Mouse (Mus musculus): ENCODE results near the gene Snrpd2.

Snrpd2 gene

GRCm38 (mm10) chr7:19178035-19178434, 28.5 kb downstream of the Snrpd2 start:
- DNase-seq (ENCODE audit: low read depth, low spot score) = no peak

DNA sequence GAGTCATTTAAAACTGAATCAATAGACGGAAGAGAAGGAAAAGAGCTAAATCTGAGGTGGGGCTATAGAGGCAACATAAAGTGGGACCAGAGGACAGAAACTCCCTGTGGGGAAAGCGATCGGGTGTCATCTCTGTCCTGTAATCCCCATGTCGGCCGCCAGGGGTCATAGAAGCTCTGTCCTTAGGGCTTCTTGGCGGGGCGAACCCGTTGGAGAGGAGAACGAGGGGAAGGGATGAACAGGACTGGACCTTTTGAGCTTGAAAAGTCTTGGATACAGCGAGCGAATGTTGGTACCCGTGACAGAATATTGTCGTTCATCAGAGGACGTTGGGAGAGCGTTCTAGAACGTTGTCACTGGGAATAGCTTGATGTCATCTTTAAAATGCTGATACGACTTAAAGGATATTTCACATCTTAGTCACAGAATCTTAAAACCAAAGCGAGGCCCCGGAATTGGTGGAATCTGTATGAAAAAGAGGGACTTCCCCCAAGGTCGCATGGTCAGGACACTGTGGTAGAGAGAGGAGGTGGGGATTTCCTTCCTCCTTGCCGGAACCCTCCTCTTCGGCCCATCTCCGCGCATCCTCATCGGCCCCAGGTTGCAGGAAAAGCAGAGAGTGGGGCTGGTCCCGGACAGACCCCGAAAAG, 29.0 kb downstream of the Snrpd2 start:
- peak; percentile 66 for DNase-seq (ENCODE audit: low read depth, low spot score)

DNA sequence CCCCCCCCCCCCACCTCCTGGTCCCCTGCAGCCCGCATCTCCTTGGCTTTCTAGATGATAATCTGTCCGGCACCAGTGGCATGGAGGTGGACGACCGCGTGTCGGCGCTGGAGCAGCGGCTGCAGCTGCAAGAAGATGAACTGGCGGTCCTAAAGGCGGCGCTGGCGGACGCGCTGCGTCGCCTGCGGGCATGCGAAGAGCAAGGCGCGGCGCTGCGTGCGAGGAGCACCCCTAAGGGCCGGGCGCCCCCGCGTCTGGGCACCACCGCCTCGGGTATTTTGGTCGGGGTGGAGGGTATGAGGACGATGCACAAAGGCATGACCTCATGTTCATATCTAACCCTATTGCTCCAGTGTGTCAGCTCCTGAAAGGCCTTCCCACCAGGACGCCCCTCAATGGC, 29.7 kb downstream of the Snrpd2 start:
- peak; percentile 57 for DNase-seq (ENCODE audit: low read depth, low spot score)

- DNase-seq (ENCODE audit: low read depth, low spot score) = no peak
Measured at GRCm38 (mm10) chr7:19179936-19180335, 30.4 kb downstream of the Snrpd2 start.

- DNase-seq (ENCODE audit: low read depth, low spot score) = no peak
Measured at GRCm38 (mm10) chr7:19180862-19181429, 31.4 kb downstream of the Snrpd2 start.

- no peak for DNase-seq (ENCODE audit: low read depth, low spot score)
Measured at GRCm38 (mm10) chr7:19184250-19184649, 34.7 kb downstream of the Snrpd2 start.

- no peak for DNase-seq (ENCODE audit: low read depth, low spot score)
Measured at GRCm38 (mm10) chr7:19184758-19185157, 35.2 kb downstream of the Snrpd2 start.

DNA sequence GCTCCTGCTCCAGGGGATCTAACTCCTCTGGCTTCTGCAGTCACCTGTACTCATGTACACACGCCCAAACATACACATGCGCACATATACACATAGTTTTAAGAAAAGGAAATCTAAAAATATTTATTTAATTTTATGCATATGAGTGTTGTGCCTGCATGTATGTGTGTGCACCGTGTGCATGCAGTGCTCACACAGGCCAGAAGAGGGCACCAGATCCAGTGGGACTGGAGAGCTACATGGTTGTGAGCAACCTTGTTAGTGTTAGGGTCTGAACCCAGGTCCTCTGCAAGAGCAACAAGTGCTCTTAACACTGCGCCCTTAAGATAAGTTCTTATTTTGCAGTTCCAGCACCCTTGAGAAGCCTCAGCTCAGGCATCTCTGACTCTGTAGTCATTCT, 45.2 kb downstream of the Snrpd2 start:
- DNase-seq (ENCODE audit: low read depth, low spot score) = no peak

GRCm38 (mm10) chr7:19196676-19197075, 47.2 kb downstream of the Snrpd2 start:
- no peak for DNase-seq (ENCODE audit: low read depth, low spot score)

- DNase-seq (ENCODE audit: low read depth, low spot score) = no peak
Measured at GRCm38 (mm10) chr7:19197985-19198384, 48.5 kb downstream of the Snrpd2 start.

GRCm38 (mm10) chr7:19201660-19202059, 52.1 kb downstream of the Snrpd2 start:
- no peak for DNase-seq (ENCODE audit: low read depth, low spot score)

GRCm38 (mm10) chr7:19202065-19202850, 52.7 kb downstream of the Snrpd2 start:
- DNase-seq (ENCODE audit: low read depth, low spot score) = no peak
